Mouse (Mus musculus): Measurements from ENCODE around the gene Olfr339.
"Not testable (repeated sequence)": the region's sequence is repeated elsewhere in the genome, so short reads cannot be mapped to it uniquely, and the experiment has no call there.

The Olfr339 gene

DNA sequence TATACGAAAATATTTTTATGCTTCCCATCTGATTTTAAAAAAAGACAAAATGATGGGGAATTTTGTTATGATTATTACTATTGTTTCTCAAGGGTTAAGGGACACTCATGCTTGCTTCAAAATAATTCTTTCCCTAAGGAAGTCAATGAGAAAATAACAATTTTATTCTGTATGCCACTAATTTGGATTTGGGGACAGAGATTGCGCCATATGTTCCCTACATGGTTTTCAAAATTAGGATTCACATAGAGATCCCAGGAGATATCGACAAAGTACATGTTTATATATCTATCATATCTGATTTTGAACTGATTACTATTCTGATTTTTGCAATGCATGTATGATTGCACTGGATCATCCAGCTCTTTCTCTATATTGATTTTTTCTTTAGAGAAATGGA, at the start of gene Olfr339:
Gene Olfr339, plus strand, starts transcription at position 301 of the 400 bp plus-strand sequence.
- DNase-seq = no peak

DNA sequence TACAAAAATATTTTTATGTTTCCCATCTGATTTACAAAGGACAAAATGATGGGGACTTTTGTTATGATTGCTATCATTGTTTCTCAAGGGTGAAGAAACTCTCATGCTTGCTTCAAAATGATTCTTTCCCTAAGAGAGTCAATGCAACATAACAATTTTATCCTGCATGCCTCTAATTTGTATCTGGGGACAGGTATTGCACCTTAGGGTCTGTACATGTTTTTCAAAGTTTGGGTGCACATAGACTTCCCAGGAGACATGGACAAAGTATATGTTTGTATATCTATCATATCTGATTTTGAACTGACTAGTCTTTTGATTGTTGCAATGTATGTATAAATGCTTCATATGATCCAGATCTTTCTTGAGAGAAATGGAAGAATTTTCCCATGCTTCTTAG, 45.5 kb upstream of the Olfr339 start, which contains the start of gene Olfr338:
Gene Olfr338, plus strand, starts transcription at position 301 of the 400 bp plus-strand sequence.
- no peak for DNase-seq

DNA sequence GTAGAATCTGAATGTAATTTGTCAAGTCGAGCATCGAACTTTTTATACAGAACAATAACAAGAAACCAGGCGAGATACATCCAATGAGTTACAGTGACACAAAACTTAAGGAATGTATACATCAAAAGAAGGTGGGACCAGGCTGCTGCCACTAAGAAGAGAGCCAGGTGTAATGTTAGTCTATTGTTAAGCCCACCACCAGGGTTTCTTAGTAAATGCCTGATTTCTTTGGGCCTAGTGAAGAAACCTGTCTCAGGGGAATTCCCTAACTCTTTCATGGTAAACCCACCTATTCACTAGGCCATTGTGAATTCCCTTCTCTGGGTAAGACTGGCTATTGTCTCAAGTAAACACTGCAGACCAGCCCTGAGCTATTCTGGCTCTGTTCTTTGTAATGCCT, 3.6 kb upstream of the Olfr339 start:
- DNase-seq = not testable (repeated sequence)

DNA sequence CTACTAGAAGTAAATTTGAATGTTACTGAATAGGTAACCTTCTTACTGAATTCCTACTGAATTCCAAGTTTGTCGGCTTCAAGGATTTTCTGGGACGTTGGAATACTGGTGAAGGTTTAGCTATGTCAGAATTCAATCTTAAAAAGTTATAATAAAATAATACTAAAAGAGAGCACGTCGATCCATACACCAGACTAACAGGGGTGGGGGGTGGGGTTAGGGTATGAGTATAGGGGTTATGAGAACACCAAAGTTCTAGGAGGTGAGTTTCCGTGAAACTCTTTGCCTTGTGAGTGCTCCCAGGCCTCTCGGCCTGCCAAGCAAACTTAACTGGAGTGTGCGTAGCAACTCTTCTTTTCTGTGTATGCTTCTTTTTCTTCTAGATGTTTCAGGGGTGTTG, 3.2 kb upstream of the Olfr339 start:
- DNase-seq = not testable (repeated sequence)

DNA sequence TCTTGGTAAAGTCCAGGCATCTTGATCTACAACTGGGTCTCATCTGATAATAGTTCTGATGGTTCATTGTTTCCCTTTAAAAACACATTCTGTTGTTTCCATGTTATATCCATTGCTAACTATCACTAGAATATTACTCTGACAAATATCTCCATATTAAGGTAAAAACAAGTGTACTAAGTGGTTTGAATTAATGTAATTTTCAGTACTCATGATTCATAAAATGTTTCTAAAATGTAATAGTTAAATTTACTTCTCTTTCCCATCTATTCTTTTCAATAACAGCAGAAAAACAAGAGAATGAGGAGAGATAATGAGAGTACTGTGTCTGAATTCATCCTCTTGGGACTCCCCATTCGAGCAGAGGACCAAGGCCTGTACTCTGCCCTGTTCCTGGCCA, 33.5 kb downstream of the Olfr339 start, which contains the start of gene Olfr340:
Gene Olfr340, plus strand, starts transcription at position 301 of the 400 bp plus-strand sequence.
- DNase-seq = no peak

DNA sequence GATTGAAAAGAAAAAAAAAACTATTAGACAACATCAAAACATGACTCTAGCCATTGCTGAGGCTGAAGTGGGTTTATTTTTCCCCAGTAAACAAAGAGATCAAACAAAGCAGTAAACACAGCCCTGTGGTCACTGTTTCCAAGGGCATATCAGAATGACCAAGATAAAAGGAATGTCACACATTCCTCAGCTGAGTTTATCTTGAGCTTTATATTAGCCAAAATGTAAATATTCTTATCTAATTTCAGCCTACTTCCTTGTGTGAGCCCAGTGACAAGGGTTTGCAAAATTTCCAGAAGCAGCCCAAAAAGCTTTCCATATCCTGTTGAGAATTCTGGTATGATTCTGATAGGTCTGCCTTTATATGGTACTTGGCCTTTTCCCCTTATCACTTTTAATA, 54.9 kb downstream of the Olfr339 start:
- no peak for DNase-seq
